Mouse (Mus musculus) T-helper 17 cell (primary cell): ENCODE data around the gene Atp5d.

Source experiments
- in situ Hi-C, 2 experiments: fragments of 300-600 bp; cut with MboI, MseI; formaldehyde crosslinking; loops; 1 replicate in 1 of 2; 2 replicates in 1 of 2; pipeline ENCODE4 v1.15.1; 2025; ENCODE audit warnings: high pct_unique_total_duplicates in 2 of 2

Atp5d gene

DNA sequence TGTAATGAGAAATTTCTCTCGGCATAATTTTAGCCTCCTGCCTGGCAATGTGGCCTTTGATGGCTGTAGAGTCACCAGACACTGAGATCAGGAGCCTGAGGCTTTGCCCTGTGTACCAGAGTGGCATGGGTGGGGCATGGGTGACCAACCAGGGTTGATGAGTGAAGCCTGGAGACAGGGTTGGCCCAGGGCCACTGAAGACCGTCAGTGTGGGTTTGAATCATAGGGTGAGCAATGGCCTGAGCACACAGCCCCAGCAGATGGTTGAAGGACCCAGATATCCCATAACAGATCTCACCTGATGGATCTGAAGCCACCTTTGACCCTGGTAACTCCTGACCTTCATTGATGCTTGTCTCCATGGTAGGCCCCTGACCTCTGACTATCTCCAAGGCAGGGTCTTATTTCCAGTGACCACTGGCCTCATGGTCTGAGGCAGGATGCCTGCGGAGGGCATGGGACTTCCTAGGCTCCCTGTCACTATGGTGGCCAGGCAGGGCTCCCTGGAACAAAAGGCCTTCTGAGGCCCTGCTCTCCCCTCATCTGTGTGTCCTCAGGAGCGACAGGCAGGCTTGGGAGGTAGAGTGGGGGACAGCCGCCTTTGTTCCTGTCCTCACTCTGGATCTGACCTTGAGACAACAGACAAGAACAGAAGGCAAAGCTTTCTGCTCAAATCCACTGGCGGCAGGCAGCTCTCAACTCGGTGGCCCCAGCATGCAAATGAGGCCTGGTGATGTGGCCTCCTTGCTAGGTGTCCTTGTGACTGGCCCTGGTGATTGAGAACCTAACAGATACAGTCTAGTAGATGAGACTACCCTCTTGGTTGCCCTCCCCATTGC, 39.2 kb downstream of the Atp5d start:
- in situ Hi-C loops = loop anchor here (5.0 kb wide), 1 partner anchor 70 kb away; the partner anchor contains the start of gene Ndufs7 (in 2 of the 2)

DNA sequence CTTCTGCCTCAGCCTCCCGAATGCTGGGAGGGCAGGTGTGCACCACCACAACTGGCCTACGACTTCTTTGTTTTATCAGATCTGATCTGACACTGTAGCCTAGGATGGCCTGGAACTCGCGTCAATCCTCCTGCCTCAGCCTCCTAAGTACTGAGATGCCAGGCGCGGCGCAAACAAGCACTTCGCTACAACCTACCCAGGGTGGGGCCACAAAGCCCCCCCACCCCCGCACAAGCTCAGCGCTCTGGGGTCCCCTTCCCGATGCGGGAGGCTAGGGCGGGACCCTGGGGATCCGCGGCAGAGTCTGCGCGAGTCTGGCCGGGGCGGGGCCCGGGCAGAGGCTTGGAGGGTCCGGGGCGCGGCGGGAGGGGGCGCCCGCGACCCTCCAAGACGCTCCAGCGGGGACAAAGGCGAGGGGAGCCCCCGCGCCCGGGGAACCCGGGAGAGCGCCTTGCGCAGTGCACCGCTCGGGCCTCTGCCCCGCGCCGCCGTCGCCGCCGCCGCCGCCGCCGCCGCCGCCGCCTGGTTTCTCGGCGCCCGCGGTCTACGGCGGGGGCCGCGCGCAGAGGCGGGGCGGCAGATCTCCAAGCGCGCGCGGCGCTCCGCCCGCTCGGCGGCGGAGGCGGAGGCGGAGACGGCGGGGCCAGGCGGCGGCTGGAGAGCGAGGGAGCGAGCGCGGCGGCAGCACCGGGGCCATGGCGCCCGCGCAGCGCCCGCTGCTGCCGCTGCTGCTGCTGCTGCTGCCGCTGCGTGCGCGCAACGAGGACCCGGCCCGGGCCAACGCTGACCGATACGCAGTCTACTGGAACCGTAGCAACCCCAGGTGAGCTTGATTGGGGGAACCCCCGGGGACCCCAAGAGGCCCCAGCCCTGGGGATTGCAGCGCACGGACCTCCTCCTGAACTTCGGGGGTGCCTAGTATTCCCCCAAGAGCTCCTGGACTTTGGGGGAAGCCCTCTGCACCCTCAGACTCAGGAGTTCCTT, 40.9 kb downstream of the Atp5d start, which contains the start of gene Efna2:
TSS of gene Efna2 (plus strand) at position 415 of the 984 bp plus-strand sequence.
- in situ Hi-C loops = loop anchor here (5.0 kb wide), 1 partner anchor 68 kb away; the partner anchor contains the start of gene Ndufs7 (in 2 of the 2)

DNA sequence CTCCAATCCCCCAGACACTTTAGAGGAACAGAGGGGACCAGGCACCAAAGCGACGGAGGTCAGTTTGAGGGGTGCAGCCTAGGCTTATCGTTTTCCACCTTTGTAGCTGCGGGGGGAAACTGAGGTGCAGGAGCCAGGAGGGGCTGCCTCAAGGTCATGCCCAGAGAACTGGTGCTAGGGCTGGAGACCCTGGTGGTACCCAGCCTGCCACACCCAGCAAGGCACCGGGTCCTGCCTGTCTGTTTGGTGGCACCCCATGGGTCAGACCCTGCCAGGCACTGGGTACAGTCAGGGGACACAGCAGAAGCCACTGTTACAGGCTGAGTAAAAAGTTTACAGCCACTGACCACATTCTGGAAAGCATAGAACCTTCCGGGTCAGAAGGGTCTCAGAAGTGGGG, 41.9 kb downstream of the Atp5d start:
- in situ Hi-C loops = no loop called here

DNA sequence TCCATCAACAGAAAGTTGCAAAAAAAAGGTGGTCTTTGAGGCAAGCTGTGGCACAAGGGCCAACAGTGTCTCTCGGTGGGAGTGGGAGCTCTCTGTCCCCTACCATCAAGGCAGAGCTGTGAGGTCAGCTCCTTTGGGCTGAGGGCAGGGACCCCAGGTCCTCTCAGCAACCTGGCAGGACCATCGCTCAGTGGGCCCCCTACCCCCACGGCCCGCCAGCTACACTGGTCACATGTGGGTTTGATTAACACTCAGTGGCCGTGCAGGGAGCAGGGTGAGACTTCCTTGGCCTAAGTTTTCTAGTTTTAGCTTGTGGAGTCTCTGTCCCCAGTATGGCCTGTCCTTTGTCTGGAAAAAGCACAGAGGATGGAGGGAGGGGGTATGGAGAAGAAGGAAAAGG, 42.4 kb downstream of the Atp5d start:
- in situ Hi-C loops = no loop called here

- in situ Hi-C loops = no loop called here
Observed at GRCm38 (mm10) chr10:80182547-80182946, 44.1 kb downstream of the Atp5d start.

GRCm38 (mm10) chr10:80186649-80187048, 48.2 kb downstream of the Atp5d start:
- in situ Hi-C loops = no loop called here

DNA sequence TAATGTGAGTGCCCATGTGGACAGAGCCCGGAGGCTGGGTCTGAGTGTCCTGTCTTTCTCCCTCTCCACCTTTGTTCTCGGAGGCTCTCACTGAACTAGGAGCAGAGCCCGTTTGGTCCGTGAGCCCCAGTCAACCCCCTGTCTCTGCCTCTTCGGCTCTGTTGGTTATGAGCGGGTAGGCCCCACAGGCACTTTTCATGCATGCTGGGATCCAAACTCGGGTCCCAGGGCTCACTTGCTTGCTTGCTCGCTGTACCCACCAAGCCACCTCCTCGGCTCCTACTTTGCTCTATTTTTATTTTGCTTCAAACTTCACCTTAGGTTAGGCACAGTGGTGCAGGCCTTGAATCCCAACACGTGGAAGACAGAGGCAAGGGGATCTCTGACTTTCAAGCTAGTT, 49.3 kb downstream of the Atp5d start:
- in situ Hi-C loops = no loop called here

DNA sequence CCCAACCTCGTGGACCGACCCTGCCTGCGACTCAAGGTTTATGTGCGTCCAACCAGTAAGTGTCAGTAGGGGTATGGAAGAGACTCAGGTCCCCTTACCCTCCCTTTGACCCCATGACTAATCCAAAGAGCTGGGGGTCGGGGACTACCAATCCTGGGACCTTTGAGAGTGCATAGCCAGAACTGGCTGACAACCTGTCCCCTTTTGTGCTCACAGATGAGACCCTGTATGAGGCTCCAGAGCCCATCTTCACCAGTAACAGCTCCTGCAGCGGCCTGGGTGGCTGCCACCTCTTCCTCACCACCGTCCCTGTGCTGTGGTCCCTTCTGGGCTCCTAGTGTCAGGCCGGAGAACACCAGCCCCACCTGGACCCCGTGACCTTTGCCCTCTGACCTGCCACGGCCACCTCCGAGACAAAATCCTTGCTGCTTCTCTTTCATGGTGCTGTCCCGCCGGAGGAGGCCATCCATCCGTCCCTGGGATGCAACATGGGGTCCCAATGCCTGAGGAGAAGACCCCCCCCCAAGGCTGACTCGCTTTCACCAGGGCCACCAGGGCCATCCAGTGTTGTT, 50.1 kb downstream of the Atp5d start:
- in situ Hi-C loops = no loop called here

GRCm38 (mm10) chr10:80189999-80190398, 51.6 kb downstream of the Atp5d start:
- in situ Hi-C loops = no loop called here

GRCm38 (mm10) chr10:80190491-80191051, 52.1 kb downstream of the Atp5d start:
- in situ Hi-C loops = no loop called here

DNA sequence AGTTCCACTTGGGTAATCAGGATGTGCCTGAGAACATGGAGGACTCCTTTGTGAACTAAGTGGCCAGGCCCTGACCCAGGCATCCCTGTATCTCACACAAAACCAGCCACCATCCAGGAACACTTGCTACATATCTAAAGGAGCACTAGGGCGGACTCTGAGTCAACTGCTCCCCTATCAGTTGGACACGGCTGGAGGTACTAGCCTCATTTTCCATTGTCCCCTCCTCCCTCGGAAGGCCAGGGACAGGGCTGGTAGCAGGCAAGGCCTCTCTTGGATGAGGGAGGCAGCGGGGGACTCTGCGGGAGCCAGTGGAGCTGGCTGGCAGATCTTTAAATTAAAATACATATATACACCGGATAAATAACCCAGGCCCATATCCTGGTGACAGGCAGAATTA, 55.5 kb downstream of the Atp5d start:
- in situ Hi-C loops = no loop called here

DNA sequence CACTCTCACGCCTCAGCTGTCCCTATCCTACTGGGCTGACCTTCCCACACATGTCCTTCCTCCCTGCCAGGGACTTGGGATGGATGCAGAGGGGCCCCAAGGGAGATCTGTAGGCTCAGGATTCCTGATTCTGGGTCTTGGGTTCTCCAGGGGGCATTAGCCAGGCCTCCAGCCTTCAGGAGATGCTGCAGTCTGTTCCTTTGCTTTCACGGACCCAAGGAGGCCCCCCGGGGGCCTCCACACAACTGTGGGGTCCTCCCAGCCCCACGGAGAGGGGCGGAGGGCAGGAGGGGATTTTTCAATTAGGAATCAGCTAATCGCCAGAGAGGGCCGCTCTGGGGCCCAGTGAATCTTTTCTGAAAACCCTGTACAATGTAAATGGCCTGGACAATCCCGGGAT, 56.0 kb downstream of the Atp5d start:
- in situ Hi-C loops = no loop called here
